Mouse (Mus musculus): Measurements from ENCODE around the gene Evi5l. TPM values are rescaled to one million over a fixed set of nuclear protein-coding genes. Genes with fewer than 3 reads are reported as not detected.

Evi5l gene
- 74.9 and 75.3 TPM in 2 replicates for polyA plus RNA-seq (2012; rRNA removed)

DNA sequence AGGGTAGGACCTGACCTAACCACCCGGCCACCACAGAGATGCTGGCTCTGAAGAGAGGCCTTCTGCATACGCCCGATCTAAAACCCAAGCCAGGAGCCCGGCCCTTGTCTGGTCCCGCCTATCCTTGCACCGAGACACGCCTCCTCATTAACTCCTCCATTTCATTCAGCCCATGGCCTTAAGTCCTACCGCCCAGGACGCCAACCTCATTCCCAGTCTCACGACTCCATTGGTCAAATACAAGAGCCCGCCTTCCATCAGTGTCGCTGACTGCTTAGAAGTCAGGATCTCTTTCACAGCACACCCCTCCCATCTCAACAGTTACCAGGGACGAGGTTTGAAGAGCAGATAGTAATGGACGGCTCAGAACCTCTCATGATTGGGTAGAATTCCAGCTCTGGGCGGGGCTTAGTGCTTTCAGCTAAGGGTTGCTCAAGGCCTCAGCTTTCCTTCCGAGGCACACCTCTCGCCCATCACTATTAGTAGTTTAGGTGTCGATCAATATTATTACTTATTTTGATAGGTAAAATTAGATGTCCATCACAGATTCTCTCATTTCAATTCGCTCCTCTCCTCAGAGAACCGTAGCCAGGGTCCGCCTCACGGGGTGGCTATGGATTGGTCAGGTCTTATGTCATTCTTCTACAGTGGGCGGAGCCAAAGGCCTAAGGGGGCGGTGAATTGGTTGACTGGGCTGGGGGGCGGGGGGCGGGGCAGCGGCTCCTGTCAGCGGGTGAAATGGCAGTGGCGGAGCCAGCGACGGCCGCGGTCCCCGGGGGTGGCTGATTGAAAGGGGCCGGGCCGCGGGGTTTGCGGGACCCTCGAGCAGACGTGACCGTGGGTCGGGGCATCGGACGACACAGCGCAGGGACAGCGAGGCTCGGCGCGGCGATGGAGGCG, at the start of gene Evi5l:
TSS of gene Evi5l (plus strand) at position 716 of the 900 bp plus-strand sequence.
- H3K4me3 ChIP-seq (ENCODE audit: insufficient read depth, low read length): peak within 1 kb of the TSS; percentile 69
- no peak for TF ChIP-seq CTCF (IDR thresholded peaks at IDR 0.05; ENCODE audit: extremely low read depth, insufficient read depth, low read length)
- TF ChIP-seq POLR2A (IDR thresholded peaks at IDR 0.05; ENCODE audit: extremely low read depth, insufficient read depth, low read length): peak; percentile 82; the same call in 1 of the 2 replicates
- peaks cover 11% of the 10 kb centered on the region; the same call in 1 of the 2 replicates for H3K4me1 ChIP-seq (ENCODE audit: control insufficient read depth, insufficient read depth, low read length)
- H3K27ac ChIP-seq (ENCODE audit: insufficient read depth, low read length): peak within 1 kb of the TSS; percentile 35; the same call in 1 of the 2 replicates

GRCm38 (mm10) chr8:4133798-4134197, 32.6 kb upstream of the Evi5l start, which contains the start of gene Cd209g:
Gene Cd209g, plus strand, starts transcription at chr8:4134098.
- H3K4me3 ChIP-seq (ENCODE audit: insufficient read depth, low read length): no peak within 1 kb of the TSS
- no peak within 1 kb of the TSS for H3K27ac ChIP-seq (ENCODE audit: insufficient read depth, low read length)
- TF ChIP-seq CTCF (IDR thresholded peaks at IDR 0.05; ENCODE audit: extremely low read depth, insufficient read depth, low read length) (no peak), POLR2A (IDR thresholded peaks at IDR 0.05; ENCODE audit: extremely low read depth, insufficient read depth, low read length) (no peak)
- no peaks in the 10 kb centered on the region for H3K4me1 ChIP-seq (ENCODE audit: control insufficient read depth, insufficient read depth, low read length)

GRCm38 (mm10) chr8:4139660-4140646, 26.4 kb upstream of the Evi5l start:
- H3K4me3 ChIP-seq (ENCODE audit: insufficient read depth, low read length): no peak overlapping the region
- H3K4me1 ChIP-seq (ENCODE audit: control insufficient read depth, insufficient read depth, low read length): no peaks in the 10 kb centered on the region
- TF ChIP-seq POLR2A (IDR thresholded peaks at IDR 0.05; ENCODE audit: extremely low read depth, insufficient read depth, low read length): no peak
- TF ChIP-seq CTCF (IDR thresholded peaks at IDR 0.05; ENCODE audit: extremely low read depth, insufficient read depth, low read length): peak; percentile 89
- no peak overlapping the region for H3K27ac ChIP-seq (ENCODE audit: insufficient read depth, low read length)

DNA sequence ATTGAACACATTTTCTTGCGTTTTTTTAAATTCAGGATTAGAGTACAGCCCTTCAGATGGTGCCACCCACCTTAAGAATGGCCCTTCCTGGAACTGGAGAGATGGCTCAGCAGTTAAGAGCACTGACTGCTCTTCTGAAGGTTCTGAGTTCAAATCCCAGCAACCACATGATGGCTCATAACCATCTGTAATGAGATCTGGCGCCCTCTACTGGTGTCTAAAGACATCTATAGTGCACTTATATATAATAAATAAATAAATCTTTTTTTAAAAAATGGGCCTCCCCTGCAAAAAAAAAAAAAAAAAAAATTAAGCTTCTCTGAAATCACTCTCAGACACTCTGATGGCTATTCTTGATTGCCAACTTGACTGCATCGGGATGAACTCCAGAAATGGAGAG, 24.6 kb upstream of the Evi5l start:
- Histone ChIP-seq H3K4me3 (ENCODE audit: insufficient read depth, low read length) (no peak overlapping the region), H3K27ac (ENCODE audit: insufficient read depth, low read length) (no peak overlapping the region), H3K4me1 (ENCODE audit: control insufficient read depth, insufficient read depth, low read length) (no peaks in the 10 kb centered on the region)
- TF ChIP-seq POLR2A (IDR thresholded peaks at IDR 0.05; ENCODE audit: extremely low read depth, insufficient read depth, low read length) (no peak), CTCF (IDR thresholded peaks at IDR 0.05; ENCODE audit: extremely low read depth, insufficient read depth, low read length) (no peak)

GRCm38 (mm10) chr8:4147272-4147671, 19.1 kb upstream of the Evi5l start:
- TF ChIP-seq POLR2A (IDR thresholded peaks at IDR 0.05; ENCODE audit: extremely low read depth, insufficient read depth, low read length) (no peak), CTCF (IDR thresholded peaks at IDR 0.05; ENCODE audit: extremely low read depth, insufficient read depth, low read length) (no peak)
- H3K4me3 ChIP-seq (ENCODE audit: insufficient read depth, low read length): no peak overlapping the region
- H3K27ac ChIP-seq (ENCODE audit: insufficient read depth, low read length): no peak overlapping the region
- no peaks in the 10 kb centered on the region for H3K4me1 ChIP-seq (ENCODE audit: control insufficient read depth, insufficient read depth, low read length)

DNA sequence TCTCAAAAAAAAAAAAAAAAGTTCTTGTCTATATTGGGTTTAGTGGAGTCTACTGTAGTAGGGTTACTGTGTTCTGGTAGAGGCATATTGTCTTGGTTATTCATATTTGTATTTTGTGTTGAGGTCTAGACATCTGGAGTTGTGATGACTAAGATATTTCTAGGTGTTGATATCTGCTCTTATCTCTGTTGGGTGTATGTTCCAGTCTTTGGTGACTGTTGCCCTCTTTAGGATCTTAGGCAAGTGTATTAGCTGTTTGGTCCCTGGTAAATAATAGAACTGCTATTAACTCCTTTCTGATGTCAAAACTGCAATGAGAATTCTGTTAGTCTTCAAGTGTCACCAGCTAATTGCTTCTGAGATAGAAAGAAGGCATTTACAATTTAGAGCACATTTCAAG, 11.5 kb upstream of the Evi5l start:
- Histone ChIP-seq H3K4me1 (ENCODE audit: control insufficient read depth, insufficient read depth, low read length) (no peaks in the 10 kb centered on the region), H3K27ac (ENCODE audit: insufficient read depth, low read length) (no peak overlapping the region), H3K4me3 (ENCODE audit: insufficient read depth, low read length) (no peak overlapping the region)
- TF ChIP-seq CTCF (IDR thresholded peaks at IDR 0.05; ENCODE audit: extremely low read depth, insufficient read depth, low read length): no peak
- no peak for TF ChIP-seq POLR2A (IDR thresholded peaks at IDR 0.05; ENCODE audit: extremely low read depth, insufficient read depth, low read length)

GRCm38 (mm10) chr8:4162786-4163185, 3.6 kb upstream of the Evi5l start:
- TF ChIP-seq POLR2A (IDR thresholded peaks at IDR 0.05; ENCODE audit: extremely low read depth, insufficient read depth, low read length): no peak
- no peak for TF ChIP-seq CTCF (IDR thresholded peaks at IDR 0.05; ENCODE audit: extremely low read depth, insufficient read depth, low read length)
- Histone ChIP-seq H3K4me1 (ENCODE audit: control insufficient read depth, insufficient read depth, low read length) (peaks cover 4% of the 10 kb centered on the region; the same call in 1 of the 2 replicates), H3K27ac (ENCODE audit: insufficient read depth, low read length) (no peak overlapping the region), H3K4me3 (ENCODE audit: insufficient read depth, low read length) (no peak overlapping the region)

DNA sequence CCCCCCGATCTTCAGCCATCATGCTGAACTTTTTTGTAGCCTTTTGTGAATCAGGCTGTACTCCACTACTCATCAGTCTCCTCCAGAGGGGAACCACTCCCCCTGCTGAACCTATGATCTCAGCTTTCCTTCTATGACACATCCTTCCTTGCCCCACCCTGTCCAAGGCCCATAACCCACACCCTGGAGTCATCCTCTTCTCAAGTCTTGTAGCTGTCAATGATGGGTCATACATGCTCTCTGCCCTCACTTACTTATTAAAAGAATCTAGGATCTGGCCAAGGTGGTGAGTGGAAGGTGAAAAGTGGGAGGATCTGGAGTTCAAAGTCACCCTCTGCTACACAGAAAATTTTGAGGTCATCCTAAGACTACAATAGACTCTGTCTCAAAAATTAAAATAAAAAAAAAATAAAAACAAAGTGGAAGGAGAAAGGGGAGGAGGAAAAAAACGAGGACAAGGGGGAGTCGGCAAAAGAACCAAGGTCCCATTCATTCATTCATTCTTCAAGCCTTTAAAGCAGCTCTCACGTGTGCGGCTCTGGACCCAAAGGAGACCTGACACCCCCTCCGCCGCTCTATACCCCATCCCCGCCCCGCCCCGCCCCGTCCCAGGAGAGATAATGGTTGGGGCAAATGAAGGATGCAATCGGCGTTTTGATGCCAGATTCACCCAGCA, 1.1 kb upstream of the Evi5l start:
- Histone ChIP-seq H3K4me3 (ENCODE audit: insufficient read depth, low read length) (peak overlapping the region; percentile 41), H3K4me1 (ENCODE audit: control insufficient read depth, insufficient read depth, low read length) (peaks cover 11% of the 10 kb centered on the region; the same call in 1 of the 2 replicates), H3K27ac (ENCODE audit: insufficient read depth, low read length) (no peak overlapping the region)
- TF ChIP-seq CTCF (IDR thresholded peaks at IDR 0.05; ENCODE audit: extremely low read depth, insufficient read depth, low read length) (no peak), POLR2A (IDR thresholded peaks at IDR 0.05; ENCODE audit: extremely low read depth, insufficient read depth, low read length) (no peak)

All from cortical plate, adult 2 months (tissue).